Mouse (Mus musculus): ENCODE measurements around the gene Tecta.

Tecta gene

DNA sequence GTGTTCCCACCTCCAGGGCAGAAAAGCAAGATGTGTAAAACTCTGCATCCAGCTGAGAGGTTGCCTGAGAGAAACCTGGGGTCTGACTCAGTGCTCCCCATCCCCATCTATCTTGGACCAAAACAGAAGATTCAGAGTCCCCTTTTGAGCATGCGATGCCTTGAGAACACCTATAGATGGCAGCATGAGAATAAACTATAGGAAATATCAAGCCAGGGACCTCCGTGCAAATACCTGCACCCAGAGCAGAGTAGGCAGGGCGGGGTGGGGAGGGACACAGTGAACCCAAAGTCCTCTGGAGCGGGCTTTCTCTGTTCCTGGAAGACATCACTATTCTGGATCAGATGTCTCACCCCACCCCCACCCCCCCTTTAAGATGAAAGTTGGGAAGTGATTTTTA lies 11.2 kb downstream of the Tecta start:
- no peak for DNase-seq (ENCODE audit: extremely low spot score, low read depth, low spot score)

DNA sequence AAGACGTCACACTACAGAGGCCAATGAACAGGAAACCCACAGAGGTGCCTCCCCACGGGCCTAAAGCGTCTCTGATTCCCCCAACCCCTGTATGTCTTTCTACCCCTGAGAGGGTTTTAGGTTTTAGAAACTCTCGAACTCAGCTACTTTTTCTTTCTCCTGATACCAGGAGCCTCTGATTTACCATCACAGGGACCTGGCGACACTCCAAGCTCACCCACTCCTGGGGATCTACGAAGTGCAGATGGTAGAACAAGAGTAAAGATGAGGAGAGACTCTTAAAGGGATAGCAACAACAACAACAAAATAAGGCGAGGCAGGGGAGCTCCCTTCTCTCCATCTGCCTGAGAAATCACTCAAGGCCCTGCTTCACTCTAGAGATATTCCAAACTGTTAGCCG lies 12.7 kb downstream of the Tecta start:
- no peak for DNase-seq (ENCODE audit: extremely low spot score, low read depth, low spot score)

DNA sequence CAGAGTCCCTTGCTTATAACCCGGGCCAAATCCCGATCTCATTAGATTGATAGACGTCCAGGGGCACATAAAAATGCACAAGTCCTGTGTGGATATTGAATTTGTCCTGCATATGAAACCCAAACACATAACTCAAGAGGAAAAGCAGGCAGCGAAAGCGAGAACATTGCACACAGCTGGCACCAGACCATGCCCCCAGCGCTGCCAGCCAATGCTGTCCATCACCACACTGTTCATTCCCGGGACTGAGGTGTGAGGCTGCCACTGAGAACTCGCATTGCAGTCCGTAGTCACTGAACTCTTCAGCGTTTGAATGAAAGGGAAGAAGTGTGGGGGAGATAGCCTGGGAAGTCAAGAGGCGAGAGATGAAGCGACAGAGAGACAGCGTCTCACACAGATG lies 14.1 kb downstream of the Tecta start:
- DNase-seq (ENCODE audit: extremely low spot score, low read depth, low spot score): no peak

DNA sequence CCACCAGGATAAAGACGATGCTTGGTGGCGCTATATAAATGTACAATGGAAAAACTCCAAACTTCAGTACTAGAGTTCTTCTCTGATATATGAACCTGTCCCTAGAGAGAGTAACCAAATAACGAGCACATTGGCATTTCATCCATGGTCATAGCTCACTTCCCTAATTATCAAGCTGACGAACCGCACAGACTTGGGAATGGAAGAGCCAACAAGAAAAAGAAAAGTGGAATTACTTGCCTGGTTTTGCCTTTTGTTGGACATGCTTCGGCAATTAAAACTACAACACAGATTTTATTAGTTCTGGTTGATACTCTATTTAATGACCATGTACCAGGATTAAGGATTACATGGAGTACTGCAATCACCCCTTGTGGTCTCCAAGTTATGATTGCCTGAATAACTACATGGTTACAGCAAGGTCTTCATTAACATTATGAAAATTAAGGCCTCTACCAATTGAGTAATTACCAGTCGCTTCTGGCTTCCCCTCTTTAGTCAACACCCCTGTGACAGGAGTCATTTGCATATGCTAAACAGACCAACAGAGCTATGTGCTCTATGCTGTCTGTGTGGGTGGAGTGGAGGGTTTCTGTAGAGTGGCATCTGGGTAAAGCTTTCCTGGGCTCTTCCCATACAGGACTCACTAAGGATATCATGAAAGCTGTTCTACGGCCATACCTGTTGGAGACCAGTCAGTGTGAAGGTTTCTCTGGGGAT lies 16.9 kb downstream of the Tecta start:
- DNase-seq (ENCODE audit: extremely low spot score, low read depth, low spot score): no peak

DNA sequence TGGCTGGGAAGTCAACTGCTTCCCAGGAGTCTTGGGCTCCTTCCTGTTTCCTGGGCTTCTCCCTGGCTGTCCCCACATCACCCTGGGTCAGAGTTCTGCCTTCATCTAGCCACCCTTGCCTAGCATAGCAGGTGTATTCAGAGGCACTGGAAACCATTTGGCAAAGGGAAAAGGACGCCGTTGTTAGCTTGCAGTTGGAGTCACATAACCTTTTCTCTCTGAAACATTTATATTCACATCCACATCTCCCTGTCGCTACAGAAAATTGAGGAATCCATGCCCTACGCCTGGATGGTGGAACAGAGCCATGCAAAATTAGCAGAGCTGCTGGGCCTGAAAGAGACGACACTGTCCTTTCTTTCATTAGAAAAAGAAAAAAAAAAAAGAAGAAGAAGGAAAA lies 17.7 kb downstream of the Tecta start:
- no peak for DNase-seq (ENCODE audit: extremely low spot score, low read depth, low spot score)

DNA sequence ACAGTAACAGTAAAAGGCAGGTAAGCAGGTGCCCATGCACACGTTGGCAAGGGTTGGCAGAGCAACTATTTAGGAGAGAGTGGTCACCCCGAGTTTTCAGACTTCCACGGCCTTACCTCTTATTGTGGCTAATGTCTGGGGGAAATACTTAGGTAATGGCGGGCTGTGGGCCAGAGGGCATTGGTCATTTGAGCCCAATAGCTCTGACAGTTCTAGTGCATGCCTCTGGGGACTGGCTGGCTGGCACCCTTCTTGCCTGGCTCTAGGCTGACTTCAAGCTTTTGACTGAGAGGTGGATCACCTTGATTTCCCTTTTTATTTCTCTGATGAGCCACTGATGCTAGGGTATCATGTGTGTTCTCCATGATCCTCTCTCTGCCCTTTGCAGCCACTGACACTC lies 21.7 kb downstream of the Tecta start:
- DNase-seq (ENCODE audit: extremely low spot score, low read depth, low spot score): no peak

DNA sequence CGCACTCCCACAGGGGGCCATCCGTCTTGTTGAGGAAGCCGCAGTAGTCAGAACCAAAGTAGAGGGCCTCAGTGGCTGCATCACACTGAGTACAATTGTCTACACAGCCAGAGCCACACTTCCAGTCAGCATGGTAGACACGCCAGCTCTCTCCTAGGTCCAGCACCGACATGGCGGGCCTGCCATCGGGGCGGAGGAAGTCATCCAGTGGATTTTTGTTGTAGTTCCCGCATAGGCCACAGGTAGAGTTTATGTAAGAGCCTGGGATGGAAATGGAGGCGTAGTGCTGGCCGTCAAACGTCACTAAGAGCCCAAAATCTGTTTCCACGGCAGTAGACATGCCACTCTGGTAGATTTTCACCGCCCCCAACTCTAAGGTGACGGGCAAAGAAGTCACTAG lies 22.1 kb downstream of the Tecta start:
- no peak for DNase-seq (ENCODE audit: extremely low spot score, low read depth, low spot score)

DNA sequence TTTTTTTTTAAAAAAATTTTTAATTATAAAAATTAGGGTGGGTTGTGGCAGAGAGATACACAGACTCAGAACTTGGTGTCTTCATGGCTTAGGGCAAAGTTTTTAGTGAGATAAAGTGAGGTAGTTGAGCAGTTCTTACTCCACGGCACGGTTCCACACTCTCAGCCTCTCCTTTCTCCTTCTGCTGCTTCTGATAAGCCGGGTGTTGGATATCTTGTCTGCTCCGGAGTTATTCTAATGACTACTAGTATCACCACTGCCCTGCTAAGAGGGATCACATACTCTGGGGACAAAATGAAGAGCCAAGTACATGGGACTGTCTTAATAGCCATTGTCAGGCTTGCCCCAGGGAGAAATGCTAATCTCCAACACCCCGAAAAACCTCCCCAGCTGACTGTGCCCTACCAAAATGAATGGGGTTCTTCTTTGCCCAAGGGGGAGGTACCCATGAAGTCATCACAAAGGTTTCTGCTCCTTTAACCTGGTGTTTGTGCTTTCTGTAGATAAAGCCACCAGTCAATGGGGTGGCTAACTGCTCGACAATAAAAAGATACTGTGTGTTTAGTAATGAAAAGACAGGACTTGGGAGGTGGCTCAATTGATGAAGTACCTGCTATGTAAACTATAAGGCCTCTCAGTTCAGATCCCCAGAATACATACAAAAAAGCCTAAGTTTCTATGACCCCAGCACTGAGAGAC lies 27.9 kb downstream of the Tecta start:
- no peak for DNase-seq (ENCODE audit: extremely low spot score, low read depth, low spot score)

DNA sequence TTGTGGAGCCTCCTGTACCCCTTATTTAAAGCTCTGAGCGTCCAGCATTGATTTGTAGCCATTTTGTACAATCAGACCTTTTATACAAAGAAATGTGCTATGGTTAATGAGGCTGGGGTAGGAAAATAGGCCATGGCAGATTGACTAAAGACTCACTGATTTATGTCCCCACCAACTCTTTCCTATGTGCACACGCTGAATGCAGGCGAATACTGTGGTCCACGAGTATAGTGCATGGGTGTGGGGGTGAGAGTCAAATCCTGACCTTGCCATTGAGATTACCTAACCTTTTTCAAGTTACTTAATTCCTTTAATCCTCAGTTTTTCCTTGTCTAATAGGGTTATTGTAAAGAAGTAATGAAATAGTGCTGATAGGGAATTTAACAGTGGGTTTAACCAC lies 42.1 kb downstream of the Tecta start:
- DNase-seq (ENCODE audit: extremely low spot score, low read depth, low spot score): no peak

DNA sequence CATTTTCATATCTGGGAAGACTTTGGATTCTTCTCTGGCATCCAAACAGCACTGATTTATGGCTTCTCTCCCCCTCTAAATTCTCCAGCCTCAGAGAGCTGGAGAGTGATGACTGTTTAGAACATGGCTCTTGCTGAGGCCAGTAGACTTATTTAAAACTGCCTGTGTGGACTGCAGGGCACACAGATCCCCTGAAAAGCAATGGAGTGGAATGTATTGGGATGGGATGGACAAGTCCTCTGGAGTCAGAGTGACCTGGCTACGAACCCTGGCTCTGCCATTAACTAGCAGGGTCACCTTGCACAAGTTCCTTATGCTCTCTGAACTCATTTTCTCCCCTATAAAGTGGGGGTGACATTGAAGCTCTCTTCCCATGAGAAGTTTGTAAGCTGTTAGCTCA lies 44.9 kb downstream of the Tecta start:
- no peak for DNase-seq (ENCODE audit: extremely low spot score, low read depth, low spot score)

DNA sequence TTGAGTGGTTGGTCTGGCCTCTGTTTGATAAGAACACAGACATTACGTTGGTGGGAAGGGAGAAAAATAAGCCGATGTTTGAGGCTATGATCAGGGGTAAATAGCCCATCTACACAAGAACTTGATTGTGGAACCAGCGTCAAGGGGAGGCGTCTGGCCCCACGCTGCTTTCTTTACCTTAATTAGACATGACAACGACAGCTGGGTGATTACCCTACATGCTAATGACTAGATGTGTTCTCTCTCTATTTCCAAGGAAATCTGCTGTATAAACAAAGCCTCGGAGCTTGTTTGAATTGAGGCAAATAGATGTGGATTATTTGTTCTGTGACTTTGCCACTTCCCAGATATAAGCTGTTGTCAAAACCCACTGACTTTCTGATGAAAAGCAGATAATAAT lies 49.9 kb downstream of the Tecta start:
- no peak for DNase-seq (ENCODE audit: extremely low spot score, low read depth, low spot score)

DNA sequence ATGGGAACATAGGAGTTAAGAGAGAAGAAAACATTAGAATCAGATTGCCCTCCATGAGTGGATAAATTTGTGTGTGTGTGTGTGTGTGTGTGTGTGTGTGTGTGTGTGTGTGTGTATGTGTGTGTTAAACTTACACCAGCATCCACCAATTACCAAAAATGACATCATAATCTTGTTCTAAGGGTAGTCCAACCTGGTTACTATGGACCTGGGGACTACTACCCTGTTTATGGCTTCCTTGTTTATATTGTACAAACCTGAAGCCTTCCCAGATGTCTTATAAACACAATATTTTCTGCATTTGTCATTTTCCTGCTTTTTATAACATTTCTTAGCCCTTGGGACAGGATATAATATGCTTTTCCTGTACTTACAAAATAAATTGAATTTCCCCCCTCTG lies 53.4 kb downstream of the Tecta start:
- no peak for DNase-seq (ENCODE audit: extremely low spot score, low read depth, low spot score)

DNA sequence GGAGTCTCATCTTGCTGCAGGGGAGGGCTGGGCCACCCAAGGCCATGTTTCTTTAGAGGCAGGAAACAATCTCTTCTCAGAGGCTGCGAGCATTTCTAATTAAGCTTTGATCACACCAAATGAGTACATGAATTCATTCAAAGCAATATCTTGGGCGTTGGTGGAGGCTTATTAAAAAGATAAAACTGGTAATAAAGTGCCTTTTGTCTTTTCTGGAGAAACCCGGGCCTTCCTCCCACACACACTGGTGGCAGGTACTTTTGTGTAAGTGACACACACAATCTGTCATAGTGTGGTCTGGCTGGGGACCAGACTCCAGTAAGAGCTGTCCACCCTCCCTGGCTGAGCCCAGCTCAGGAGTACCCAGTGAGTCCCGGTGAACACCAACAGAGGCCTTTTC lies 60.6 kb downstream of the Tecta start:
- no peak for DNase-seq (ENCODE audit: extremely low spot score, low read depth, low spot score)

DNA sequence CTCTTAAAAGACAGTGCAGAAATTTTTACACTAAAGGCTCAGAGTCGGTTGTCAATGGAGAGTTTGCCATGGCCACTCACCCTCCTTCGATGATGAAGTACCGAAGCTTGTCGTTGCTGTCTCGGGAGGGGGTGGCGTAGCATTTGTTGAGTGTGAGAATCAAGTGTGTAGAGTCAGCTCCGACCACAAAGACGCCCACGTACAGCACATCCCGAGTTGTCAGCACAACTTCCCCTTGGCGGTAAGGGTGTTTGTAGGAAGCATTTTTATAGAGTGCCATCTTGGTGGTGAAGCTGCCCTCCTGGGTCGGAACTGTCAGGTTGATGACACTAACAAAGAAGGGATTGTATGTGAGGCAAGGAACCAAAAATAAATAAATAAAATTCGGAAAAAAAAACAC lies 62.7 kb downstream of the Tecta start:
- no peak for DNase-seq (ENCODE audit: extremely low spot score, low read depth, low spot score)

DNA sequence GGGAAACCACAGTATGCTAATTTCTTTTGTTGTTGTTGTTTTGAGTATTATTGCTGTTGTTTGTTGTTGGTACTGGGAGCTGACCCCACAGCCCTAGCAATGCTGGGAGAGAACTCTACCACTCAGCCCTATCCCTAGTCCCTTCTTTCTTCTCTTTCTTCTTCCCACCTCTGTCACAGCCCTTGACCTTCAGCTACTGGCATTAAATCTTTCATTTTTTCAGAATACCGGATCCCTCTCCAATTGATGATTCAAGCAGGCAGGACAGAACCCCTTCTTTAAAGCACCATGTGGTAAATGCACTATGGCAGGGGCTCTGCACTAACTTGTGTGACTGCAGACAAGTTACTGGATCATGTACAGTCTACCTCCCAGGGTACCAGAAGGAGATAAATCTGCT lies 63.2 kb downstream of the Tecta start:
- DNase-seq (ENCODE audit: extremely low spot score, low read depth, low spot score): no peak

DNA sequence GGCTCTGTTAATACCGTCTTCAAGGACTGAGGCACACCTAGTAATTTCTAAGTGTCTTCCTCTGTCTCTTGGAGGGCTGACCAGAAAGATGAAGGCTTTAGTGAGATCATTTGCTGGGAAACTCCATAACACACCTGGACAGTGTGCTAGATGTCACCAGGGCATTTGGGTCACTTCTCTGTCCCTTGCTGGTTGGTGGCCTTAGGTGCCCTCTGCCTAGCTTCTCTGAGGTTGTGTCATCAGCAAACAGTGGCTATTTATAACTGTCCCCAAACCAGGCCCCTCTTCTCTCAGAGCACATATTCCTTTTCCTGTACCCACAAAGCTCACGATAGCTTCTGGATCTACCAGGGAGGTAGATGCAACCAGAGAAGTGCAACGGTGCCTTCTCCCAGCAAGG lies 64.8 kb downstream of the Tecta start:
- DNase-seq (ENCODE audit: extremely low spot score, low read depth, low spot score): no peak

DNA sequence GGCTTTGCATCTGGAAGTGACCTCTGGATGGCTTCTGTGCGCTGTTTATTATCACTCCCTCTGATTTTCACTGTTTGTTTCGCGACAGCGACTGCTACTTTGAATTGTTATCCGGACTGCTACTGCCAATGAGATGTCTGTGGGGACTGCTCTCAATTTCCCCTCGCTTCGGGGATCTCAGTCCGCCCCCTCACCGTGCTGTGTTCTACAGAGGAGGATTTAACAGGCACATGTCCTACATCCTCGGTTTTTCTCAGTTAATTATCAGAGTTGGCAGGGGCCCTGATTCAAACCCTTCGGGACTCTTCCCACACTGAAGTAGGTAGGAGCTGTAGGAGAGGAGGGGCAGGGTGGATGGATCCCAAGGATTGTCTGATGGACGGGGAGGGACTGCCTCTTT lies 67.0 kb downstream of the Tecta start:
- DNase-seq (ENCODE audit: extremely low spot score, low read depth, low spot score): no peak

DNA sequence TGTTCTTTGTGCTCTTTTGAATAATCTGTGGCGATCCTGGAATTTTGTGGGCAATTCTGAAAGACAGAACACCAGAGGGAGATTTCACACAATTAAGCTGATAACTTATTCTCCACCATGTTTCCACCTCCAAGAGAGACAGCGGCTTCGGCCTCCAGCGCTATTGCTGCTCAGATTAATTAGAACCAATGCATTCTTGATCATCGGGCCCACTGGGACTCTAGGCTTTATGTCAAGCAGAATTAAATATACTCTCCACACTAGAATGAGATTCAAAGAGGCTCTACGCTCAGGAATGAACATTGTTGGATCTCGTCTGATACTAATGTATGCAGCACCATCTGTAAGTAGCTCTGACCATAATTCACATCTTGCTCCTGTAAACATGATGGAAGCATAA lies 68.4 kb downstream of the Tecta start:
- DNase-seq (ENCODE audit: extremely low spot score, low read depth, low spot score): no peak

DNA sequence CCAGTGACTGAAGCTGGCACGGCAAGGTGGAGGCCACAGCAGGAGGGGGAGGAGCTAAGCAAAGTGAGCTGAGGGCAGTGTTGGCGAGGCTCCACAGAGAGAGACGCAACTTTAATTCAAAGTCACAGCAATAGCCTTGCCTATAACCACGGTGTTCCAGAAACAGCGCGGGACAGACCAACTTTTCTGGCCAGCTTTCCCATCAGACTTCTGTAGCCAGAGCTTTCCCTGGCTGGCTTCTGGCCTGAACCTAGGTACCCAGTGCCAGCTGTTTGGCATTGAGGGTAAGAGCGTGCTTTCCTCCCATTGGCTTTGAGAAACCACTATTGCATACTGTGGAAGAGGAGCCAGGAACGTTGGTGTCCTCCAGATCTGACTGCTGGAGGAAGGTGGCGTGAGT lies 70.0 kb downstream of the Tecta start:
- DNase-seq (ENCODE audit: extremely low spot score, low read depth, low spot score): no peak

DNA sequence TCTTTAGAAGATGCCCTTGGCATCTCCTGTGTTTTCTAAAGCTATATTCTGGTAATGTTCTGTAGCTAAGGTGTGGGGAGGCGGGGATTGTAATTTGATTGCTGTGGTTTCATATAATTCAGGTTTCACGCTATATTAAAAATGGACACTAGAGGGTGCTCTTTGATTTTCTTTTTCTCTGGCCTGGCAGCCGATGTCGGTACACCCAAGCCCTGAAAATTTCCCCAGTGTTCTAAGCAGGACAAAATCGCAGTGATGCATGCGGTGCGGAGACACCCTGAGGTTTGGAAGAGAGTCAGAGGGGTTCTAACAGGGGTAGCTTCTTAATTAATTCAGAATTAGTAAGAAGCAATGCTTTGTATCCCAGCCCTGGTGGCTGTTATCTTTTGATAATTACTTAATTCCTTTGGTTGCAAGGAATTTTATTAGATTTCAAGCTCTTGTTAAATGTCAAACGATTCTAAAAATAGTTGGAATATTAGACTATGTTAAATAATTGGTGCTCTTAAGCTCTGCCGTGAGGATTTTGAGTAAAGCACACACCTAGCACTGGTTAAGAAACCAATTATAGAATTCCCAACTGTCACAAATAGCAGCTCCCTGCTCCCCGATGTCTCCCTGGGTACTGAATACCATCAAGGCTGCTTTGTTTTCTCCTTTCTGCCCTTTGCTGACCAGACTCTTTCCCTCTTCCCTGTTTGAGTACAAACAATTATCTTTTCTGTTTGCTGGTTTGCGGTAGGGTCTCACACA lies 72.9 kb downstream of the Tecta start:
- DNase-seq (ENCODE audit: extremely low spot score, low read depth, low spot score): peak; percentile 46

DNA sequence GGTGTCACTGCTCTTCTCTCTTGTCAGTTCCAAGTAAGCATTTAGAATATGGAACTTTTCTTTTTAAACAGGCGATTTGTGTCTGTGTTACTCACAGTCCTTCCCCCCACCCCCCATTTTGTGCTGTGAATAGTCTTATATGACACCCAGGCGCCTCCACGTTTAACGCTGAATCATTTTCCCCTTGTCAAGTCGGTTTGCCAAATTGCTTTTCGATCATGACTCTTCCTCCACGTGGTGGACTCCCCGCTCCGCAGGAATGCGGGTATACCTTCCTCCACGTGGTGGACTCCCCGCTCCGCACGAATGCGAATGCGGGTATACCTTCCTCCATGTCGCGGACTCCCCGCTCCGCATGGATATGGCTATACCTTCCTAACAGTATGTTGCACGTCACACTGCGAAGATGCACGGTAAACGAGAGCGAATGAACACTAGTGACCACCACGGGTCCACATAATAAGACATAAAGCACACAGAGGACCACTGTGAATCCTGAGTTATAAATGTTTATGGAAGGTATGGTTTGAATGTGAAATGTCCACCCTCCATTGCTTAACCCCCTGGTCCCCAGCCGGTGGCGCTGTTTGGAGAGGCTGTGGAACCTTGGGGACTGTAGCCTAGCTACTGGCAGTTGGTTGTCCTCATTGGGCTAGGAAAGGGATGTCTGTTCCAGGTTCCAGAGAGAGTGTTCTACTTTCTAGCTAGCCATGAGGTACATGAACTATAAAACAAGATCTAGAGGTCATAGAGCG lies 74.9 kb downstream of the Tecta start:
- DNase-seq (ENCODE audit: extremely low spot score, low read depth, low spot score): no peak

DNA sequence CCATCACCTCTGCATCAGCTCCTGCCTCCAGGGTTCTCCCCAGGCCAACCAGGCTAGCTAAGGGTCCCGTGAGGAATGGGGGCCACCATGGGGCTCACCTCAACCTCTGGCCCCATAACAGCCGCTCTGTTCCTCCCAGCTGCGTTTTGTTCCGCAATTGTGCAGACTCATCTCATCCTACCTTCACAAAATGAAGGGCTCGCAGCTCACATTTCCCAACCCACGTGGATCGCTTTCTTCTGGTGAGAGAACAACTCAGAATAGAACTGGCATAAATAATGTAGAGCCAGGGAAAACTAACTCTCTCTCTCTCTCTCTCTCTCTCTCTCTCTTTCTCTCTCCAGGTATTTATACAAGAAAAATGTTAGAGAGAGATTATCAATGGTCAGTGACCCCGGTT lies 76.5 kb downstream of the Tecta start:
- DNase-seq (ENCODE audit: extremely low spot score, low read depth, low spot score): no peak

Measured in hindlimb bud, embryonic 11.5 days (tissue).